Mouse (Mus musculus): ENCODE data around the gene Arrdc5. TPM values are rescaled to one million over a fixed set of nuclear protein-coding genes. Genes with fewer than 3 reads are reported as not detected.

Arrdc5 gene
- polyA plus RNA-seq (2014; fragmentation: Nextera tagmentation; extraction: Ambion mirVana): not detected in 2 replicates

DNA sequence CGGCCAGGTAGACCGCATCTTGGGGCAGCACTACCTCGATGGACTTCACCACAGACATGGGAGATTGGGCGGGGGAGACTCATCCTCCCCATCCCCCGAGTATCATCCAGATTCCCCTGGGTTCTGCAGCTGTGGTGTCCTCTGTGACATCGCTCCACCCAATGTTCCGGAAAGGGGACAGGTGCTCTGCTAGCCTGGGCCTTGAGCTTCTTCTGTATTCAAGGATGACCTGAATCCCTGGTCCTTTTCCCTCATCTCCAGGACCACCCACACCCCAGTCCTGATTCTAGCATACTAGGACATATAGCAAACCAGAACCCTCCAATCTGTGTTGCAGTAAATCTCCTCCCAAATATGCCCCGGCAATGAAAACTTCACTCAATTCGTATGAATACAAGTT is at the start of gene Arrdc5:
Gene Arrdc5, minus strand, starts transcription at position 101 of the 400 bp plus-strand sequence.
- WGBS: 93% methylated on average over 9 of the region's 9 CpGs
- ATAC-seq (ENCODE audit: low read depth): no peak
- no peak within 1 kb of the TSS for H3K9ac ChIP-seq (replicated peaks; ENCODE audit: low read depth, low read length)

DNA sequence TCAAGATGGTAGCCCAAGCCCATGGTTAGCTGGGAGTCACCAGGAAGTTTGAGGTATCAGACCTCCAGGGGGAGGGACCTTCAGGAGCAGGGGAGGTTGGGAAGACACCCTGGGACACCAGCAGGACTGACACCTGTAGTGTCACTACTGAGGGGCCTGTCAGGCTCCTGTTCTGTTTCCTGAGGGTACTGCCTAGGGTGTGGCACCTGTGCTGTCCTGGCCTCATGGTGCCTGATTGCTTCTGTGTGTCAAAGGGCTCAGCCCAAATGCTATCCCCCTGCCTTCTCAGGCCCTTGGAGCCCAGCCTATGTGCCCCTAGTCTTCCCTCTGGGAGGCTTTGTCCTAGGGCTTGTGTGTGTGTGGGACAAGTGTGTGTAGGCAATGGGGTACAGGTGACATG is 48.5 kb upstream of the Arrdc5 start:
- H3K9ac ChIP-seq (replicated peaks; ENCODE audit: low read depth, low read length): no peak overlapping the region
- H3K4me2 ChIP-seq (ENCODE audit: low read depth, low read length): no peak overlapping the region
- no peak overlapping the region for H3K27ac ChIP-seq (ENCODE audit: low read depth, low read length)
- H3K4me1 ChIP-seq (ENCODE audit: control insufficient read depth, insufficient read depth, low read length): no peaks in the 10 kb centered on the region
- no peaks in the 10 kb centered on the region for H3K27me3 ChIP-seq (ENCODE audit: control insufficient read depth, insufficient read depth, low read length)
- no peaks in the 10 kb centered on the region for H3K9me3 ChIP-seq (ENCODE audit: control insufficient read depth, low read length)
- no peak overlapping the region for H3K4me3 ChIP-seq (ENCODE audit: low read depth, low read length)
- no peak for ATAC-seq (ENCODE audit: low read depth)
- peaks cover 23% of the 10 kb centered on the region for H3K36me3 ChIP-seq (ENCODE audit: control insufficient read depth, insufficient read depth, low read length)

More for the DNA sequence above, at the start of gene Arrdc5:
- H3K4me1 ChIP-seq (ENCODE audit: control insufficient read depth, insufficient read depth, low read length): peaks cover 9% of the 10 kb centered on the region; the same call in 1 of the 2 replicates
- H3K27ac ChIP-seq (ENCODE audit: low read depth, low read length): no peak within 1 kb of the TSS
- H3K9me3 ChIP-seq (ENCODE audit: control insufficient read depth, low read length): no peaks in the 10 kb centered on the region
- H3K4me3 ChIP-seq (ENCODE audit: low read depth, low read length): no peak within 1 kb of the TSS
- H3K4me2 ChIP-seq (ENCODE audit: low read depth, low read length): no peak within 1 kb of the TSS
- no peaks in the 10 kb centered on the region for H3K27me3 ChIP-seq (ENCODE audit: control insufficient read depth, insufficient read depth, low read length)
- H3K36me3 ChIP-seq (ENCODE audit: control insufficient read depth, insufficient read depth, low read length): no peaks in the 10 kb centered on the region

GRCm38 (mm10) chr17:56348128-56348527 is 48.0 kb upstream of the Arrdc5 start:
- no peak overlapping the region for H3K4me3 ChIP-seq (ENCODE audit: low read depth, low read length)
- no peak overlapping the region for H3K4me2 ChIP-seq (ENCODE audit: low read depth, low read length)
- no peak for ATAC-seq (ENCODE audit: low read depth)

GRCm38 (mm10) chr17:56345364-56345763 is 45.3 kb upstream of the Arrdc5 start:
- no peak overlapping the region for H3K4me3 ChIP-seq (ENCODE audit: low read depth, low read length)
- no peaks in the 10 kb centered on the region for H3K27me3 ChIP-seq (ENCODE audit: control insufficient read depth, insufficient read depth, low read length)
- 66% methylated on average over 2 of the region's 2 CpGs for WGBS

More at GRCm38 (mm10) chr17:56348128-56348527, 48.0 kb upstream of the Arrdc5 start:
- 75% methylated on average over 4 of the region's 4 CpGs for WGBS
- H3K36me3 ChIP-seq (ENCODE audit: control insufficient read depth, insufficient read depth, low read length): peaks cover 19% of the 10 kb centered on the region
- no peaks in the 10 kb centered on the region for H3K4me1 ChIP-seq (ENCODE audit: control insufficient read depth, insufficient read depth, low read length)
- no peak overlapping the region for H3K27ac ChIP-seq (ENCODE audit: low read depth, low read length)
- no peaks in the 10 kb centered on the region for H3K9me3 ChIP-seq (ENCODE audit: control insufficient read depth, low read length)
- no peaks in the 10 kb centered on the region for H3K27me3 ChIP-seq (ENCODE audit: control insufficient read depth, insufficient read depth, low read length)
- H3K9ac ChIP-seq (replicated peaks; ENCODE audit: low read depth, low read length): no peak overlapping the region

DNA sequence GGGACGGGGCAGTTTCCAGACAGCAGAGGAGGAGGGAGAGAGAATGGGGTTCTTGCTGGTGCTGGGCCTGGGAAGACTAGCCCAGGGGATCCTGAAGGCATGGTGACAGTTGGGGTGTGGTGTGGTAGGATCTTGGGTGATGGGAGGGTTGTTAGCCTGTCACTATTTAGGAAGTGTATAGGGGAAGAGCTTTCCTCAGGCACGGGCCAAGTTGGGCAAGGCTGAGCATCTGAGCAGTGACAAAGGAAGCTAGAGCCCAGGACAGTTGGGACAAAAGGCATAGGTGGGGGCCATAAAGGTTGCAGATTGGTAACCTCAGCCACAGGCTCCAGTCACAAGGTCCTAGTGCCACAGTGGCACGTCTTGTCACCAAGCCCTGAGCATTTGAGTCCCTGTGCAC is 43.4 kb upstream of the Arrdc5 start:
- Histone ChIP-seq H3K4me2 (ENCODE audit: low read depth, low read length) (no peak overlapping the region), H3K4me3 (ENCODE audit: low read depth, low read length) (no peak overlapping the region)

More at GRCm38 (mm10) chr17:56345364-56345763, 45.3 kb upstream of the Arrdc5 start:
- Histone ChIP-seq H3K4me2 (ENCODE audit: low read depth, low read length) (no peak overlapping the region), H3K27ac (ENCODE audit: low read depth, low read length) (no peak overlapping the region), H3K4me1 (ENCODE audit: control insufficient read depth, insufficient read depth, low read length) (no peaks in the 10 kb centered on the region), H3K9ac (replicated peaks; ENCODE audit: low read depth, low read length) (no peak overlapping the region), H3K36me3 (ENCODE audit: control insufficient read depth, insufficient read depth, low read length) (peaks cover 4% of the 10 kb centered on the region; the same call in 1 of the 2 replicates), H3K9me3 (ENCODE audit: control insufficient read depth, low read length) (no peaks in the 10 kb centered on the region)
- no peak for ATAC-seq (ENCODE audit: low read depth)

DNA sequence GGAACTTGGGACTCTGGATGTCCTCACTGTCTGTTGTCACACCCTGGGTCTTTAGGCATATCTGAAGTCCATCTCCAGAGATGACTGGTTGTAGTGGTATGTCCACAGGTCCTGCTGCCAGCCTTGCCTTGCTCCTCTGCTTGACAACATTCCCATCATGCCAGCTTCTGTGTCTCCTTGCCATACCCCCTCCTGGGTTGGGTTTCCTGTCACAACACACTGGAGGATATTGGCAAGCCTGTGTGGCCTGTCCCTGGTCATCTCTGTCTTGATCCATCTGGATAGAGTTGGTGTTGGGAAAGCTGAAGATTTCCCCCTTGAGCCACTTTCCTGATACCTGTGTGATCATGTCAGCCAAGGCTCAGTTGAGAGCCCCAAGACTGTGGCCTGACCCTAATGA is 40.6 kb upstream of the Arrdc5 start:
- ATAC-seq (ENCODE audit: low read depth): no peak
- no peaks in the 10 kb centered on the region for H3K27me3 ChIP-seq (ENCODE audit: control insufficient read depth, insufficient read depth, low read length)
- no peak overlapping the region for H3K4me2 ChIP-seq (ENCODE audit: low read depth, low read length)
- no peak overlapping the region for H3K9ac ChIP-seq (replicated peaks; ENCODE audit: low read depth, low read length)
- 0 out of 2 replicates have a peak, but pooled peaks cover 4% of the 10 kb centered on the region for H3K4me1 ChIP-seq (ENCODE audit: control insufficient read depth, insufficient read depth, low read length)
- H3K9me3 ChIP-seq (ENCODE audit: control insufficient read depth, low read length): no peaks in the 10 kb centered on the region
- 0 out of 2 replicates have a peak, but pooled peaks cover 4% of the 10 kb centered on the region for H3K36me3 ChIP-seq (ENCODE audit: control insufficient read depth, insufficient read depth, low read length)
- no peak overlapping the region for H3K27ac ChIP-seq (ENCODE audit: low read depth, low read length)
- H3K4me3 ChIP-seq (ENCODE audit: low read depth, low read length): no peak overlapping the region

More for the DNA sequence above, 43.4 kb upstream of the Arrdc5 start:
- no peaks in the 10 kb centered on the region for H3K27me3 ChIP-seq (ENCODE audit: control insufficient read depth, insufficient read depth, low read length)
- no peak overlapping the region for H3K27ac ChIP-seq (ENCODE audit: low read depth, low read length)
- no peaks in the 10 kb centered on the region for H3K9me3 ChIP-seq (ENCODE audit: control insufficient read depth, low read length)
- 80% methylated on average over 3 of the region's 3 CpGs for WGBS
- no peaks in the 10 kb centered on the region for H3K4me1 ChIP-seq (ENCODE audit: control insufficient read depth, insufficient read depth, low read length)
- no peak for ATAC-seq (ENCODE audit: low read depth)
- H3K9ac ChIP-seq (replicated peaks; ENCODE audit: low read depth, low read length): no peak overlapping the region
- 0 out of 2 replicates have a peak, but pooled peaks cover 4% of the 10 kb centered on the region for H3K36me3 ChIP-seq (ENCODE audit: control insufficient read depth, insufficient read depth, low read length)

GRCm38 (mm10) chr17:56338909-56339308 is 38.8 kb upstream of the Arrdc5 start:
- Histone ChIP-seq H3K27me3 (ENCODE audit: control insufficient read depth, insufficient read depth, low read length) (no peaks in the 10 kb centered on the region), H3K4me1 (ENCODE audit: control insufficient read depth, insufficient read depth, low read length) (0 out of 2 replicates have a peak, but pooled peaks cover 4% of the 10 kb centered on the region), H3K9ac (replicated peaks; ENCODE audit: low read depth, low read length) (no peak overlapping the region), H3K4me2 (ENCODE audit: low read depth, low read length) (no peak overlapping the region), H3K4me3 (ENCODE audit: low read depth, low read length) (no peak overlapping the region), H3K27ac (ENCODE audit: low read depth, low read length) (no peak overlapping the region), H3K9me3 (ENCODE audit: control insufficient read depth, low read length) (no peaks in the 10 kb centered on the region), H3K36me3 (ENCODE audit: control insufficient read depth, insufficient read depth, low read length) (no peaks in the 10 kb centered on the region)
- ATAC-seq (ENCODE audit: low read depth): no peak
- 56% methylated on average over 4 of the region's 4 CpGs for WGBS

DNA sequence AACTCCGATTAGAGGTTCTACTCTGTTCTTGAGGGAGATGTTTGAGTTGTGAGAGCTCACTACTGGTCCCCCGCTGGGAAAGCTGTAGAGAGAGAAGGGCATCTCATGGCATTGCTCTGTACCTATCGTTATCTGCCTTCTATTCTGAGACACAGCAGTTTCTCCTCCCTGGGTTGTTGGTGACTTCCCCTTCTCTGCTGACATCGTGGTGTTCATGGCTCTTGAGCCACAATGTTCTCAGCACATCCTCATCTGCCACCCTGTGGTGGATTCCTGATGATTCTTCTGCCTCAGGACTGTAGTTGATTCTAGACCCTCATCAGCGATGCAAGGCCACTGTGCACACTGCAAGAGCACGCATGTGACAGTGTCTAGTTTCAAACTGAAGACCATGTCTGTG is 37.7 kb upstream of the Arrdc5 start:
- no peak overlapping the region for H3K9ac ChIP-seq (replicated peaks; ENCODE audit: low read depth, low read length)
- H3K27me3 ChIP-seq (ENCODE audit: control insufficient read depth, insufficient read depth, low read length): no peaks in the 10 kb centered on the region
- no peak overlapping the region for H3K4me3 ChIP-seq (ENCODE audit: low read depth, low read length)
- no peak overlapping the region for H3K27ac ChIP-seq (ENCODE audit: low read depth, low read length)
- H3K36me3 ChIP-seq (ENCODE audit: control insufficient read depth, insufficient read depth, low read length): no peaks in the 10 kb centered on the region
- 98% methylated on average over 6 of the region's 6 CpGs for WGBS
- no peak for ATAC-seq (ENCODE audit: low read depth)
- no peak overlapping the region for H3K4me2 ChIP-seq (ENCODE audit: low read depth, low read length)
- H3K4me1 ChIP-seq (ENCODE audit: control insufficient read depth, insufficient read depth, low read length): 0 out of 2 replicates have a peak, but pooled peaks cover 4% of the 10 kb centered on the region
- H3K9me3 ChIP-seq (ENCODE audit: control insufficient read depth, low read length): no peaks in the 10 kb centered on the region

GRCm38 (mm10) chr17:56337190-56337589 is 37.1 kb upstream of the Arrdc5 start:
- Histone ChIP-seq H3K27ac (ENCODE audit: low read depth, low read length) (no peak overlapping the region), H3K36me3 (ENCODE audit: control insufficient read depth, insufficient read depth, low read length) (no peaks in the 10 kb centered on the region), H3K4me1 (ENCODE audit: control insufficient read depth, insufficient read depth, low read length) (0 out of 2 replicates have a peak, but pooled peaks cover 4% of the 10 kb centered on the region), H3K4me2 (ENCODE audit: low read depth, low read length) (no peak overlapping the region), H3K9ac (replicated peaks; ENCODE audit: low read depth, low read length) (no peak overlapping the region), H3K4me3 (ENCODE audit: low read depth, low read length) (no peak overlapping the region), H3K27me3 (ENCODE audit: control insufficient read depth, insufficient read depth, low read length) (no peaks in the 10 kb centered on the region), H3K9me3 (ENCODE audit: control insufficient read depth, low read length) (no peaks in the 10 kb centered on the region)
- ATAC-seq (ENCODE audit: low read depth): no peak
- WGBS: 57% methylated on average over 4 of the region's 4 CpGs

Data from neural tube, embryonic 14.5 days (tissue).